Mouse (Mus musculus): ENCODE measurements around the gene Gfi1b. TPM values are rescaled to one million over a fixed set of nuclear protein-coding genes. Genes with fewer than 3 reads are reported as not detected.

Gfi1b gene
- polyA plus RNA-seq, 1 experiment from 2014 or later = 0.42 TPM

DNA sequence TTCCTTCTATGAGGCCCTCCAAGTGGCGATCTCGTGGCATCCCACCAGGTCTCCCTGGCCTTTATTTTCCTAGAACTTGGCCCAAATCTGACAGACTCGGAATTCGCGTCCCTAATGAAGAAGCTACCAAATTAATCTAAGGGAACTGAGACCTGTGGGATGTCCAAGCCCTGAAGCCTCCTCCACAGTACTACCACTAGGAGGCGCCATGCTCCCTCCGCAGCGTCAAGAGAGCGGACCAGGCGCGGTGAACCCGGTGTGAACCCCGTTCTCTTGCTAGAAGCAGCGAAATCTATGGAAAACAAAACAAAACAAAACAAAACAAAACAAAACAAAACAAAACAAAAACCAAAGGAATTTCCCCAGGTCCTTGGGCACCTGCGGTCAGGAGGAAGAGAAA is 29.0 kb downstream of the Gfi1b start:
- no peak overlapping the region for H3K4me3 ChIP-seq (ENCODE audit: low read length)
- 6% methylated on average over 15 of the region's 15 CpGs for WGBS
- H3K9me3 ChIP-seq (ENCODE audit: low read length) = 0 out of 2 replicates have a peak, but pooled peaks cover 2% of the 10 kb centered on the region
- H3K4me2 ChIP-seq (replicated peaks; ENCODE audit: low read depth, low read length) = no peak overlapping the region; the same call in 1 of the 2 replicates
- no peaks in the 10 kb centered on the region for H3K27me3 ChIP-seq (ENCODE audit: insufficient read depth, low read length)
- H3K9ac ChIP-seq (replicated peaks; ENCODE audit: low read length) = no peak overlapping the region
- H3K4me1 ChIP-seq (ENCODE audit: insufficient read depth, low read length) = no peaks in the 10 kb centered on the region
- H3K36me3 ChIP-seq (ENCODE audit: insufficient read depth, low read length) = no peaks in the 10 kb centered on the region
- no peak for ATAC-seq (ENCODE audit: low FRiP score, low TSS enrichment)
- no peak overlapping the region for H3K27ac ChIP-seq (ENCODE audit: low read length)

- WGBS = 70% methylated on average over 2 of the region's 2 CpGs
- H3K4me3 ChIP-seq (ENCODE audit: low read length) = no peak overlapping the region
- no peak for ATAC-seq (ENCODE audit: low FRiP score, low TSS enrichment)
- H3K9ac ChIP-seq (replicated peaks; ENCODE audit: low read length) = no peak overlapping the region
- H3K36me3 ChIP-seq (ENCODE audit: insufficient read depth, low read length) = no peaks in the 10 kb centered on the region
- H3K4me1 ChIP-seq (ENCODE audit: insufficient read depth, low read length) = no peaks in the 10 kb centered on the region
- no peak overlapping the region for H3K4me2 ChIP-seq (replicated peaks; ENCODE audit: low read depth, low read length)
- no peak overlapping the region for H3K27ac ChIP-seq (ENCODE audit: low read length)
- no peaks in the 10 kb centered on the region for H3K9me3 ChIP-seq (ENCODE audit: low read length)
- peaks cover 3% of the 10 kb centered on the region; the same call in 1 of the 2 replicates for H3K27me3 ChIP-seq (ENCODE audit: insufficient read depth, low read length)
These were observed 30.3 kb downstream of the Gfi1b start for GRCm38 (mm10) chr2:28591479-28591878.

DNA sequence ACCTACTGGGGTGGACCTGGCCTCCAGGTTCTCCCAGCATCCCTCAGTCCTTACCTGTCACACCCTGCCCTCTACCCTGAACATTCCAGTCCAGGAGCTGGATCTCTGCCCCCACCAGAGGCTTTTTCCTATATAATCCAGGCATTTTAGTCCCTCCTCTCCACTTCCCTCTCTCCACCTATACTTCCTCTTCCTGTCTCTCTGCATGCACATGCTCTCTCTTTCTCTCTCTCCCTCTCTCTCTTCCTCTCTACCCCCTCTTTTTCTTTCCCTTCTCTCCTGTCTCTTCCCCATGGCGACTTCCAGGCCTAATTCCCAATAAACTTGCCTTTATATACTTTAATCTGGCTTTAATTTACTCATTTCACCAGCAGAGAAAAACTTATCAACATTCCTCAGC is 33.2 kb downstream of the Gfi1b start:
- ATAC-seq (ENCODE audit: low FRiP score, low TSS enrichment) = no peak
- H3K9ac ChIP-seq (replicated peaks; ENCODE audit: low read length) = no peak overlapping the region
- no peaks in the 10 kb centered on the region for H3K9me3 ChIP-seq (ENCODE audit: low read length)
- H3K27ac ChIP-seq (ENCODE audit: low read length) = no peak overlapping the region
- H3K27me3 ChIP-seq (ENCODE audit: insufficient read depth, low read length) = peaks cover 4% of the 10 kb centered on the region; the same call in 1 of the 2 replicates
- H3K4me3 ChIP-seq (ENCODE audit: low read length) = no peak overlapping the region
- H3K4me1 ChIP-seq (ENCODE audit: insufficient read depth, low read length) = peaks cover under 1% of the 10 kb centered on the region; the same call in 1 of the 2 replicates
- H3K4me2 ChIP-seq (replicated peaks; ENCODE audit: low read depth, low read length) = no peak overlapping the region
- no peaks in the 10 kb centered on the region for H3K36me3 ChIP-seq (ENCODE audit: insufficient read depth, low read length)
- 45% methylated on average over 1 of the region's 1 CpGs for WGBS

- peaks cover 4% of the 10 kb centered on the region; the same call in 1 of the 2 replicates for H3K27me3 ChIP-seq (ENCODE audit: insufficient read depth, low read length)
- no peak overlapping the region for H3K27ac ChIP-seq (ENCODE audit: low read length)
- no peak overlapping the region for H3K9ac ChIP-seq (replicated peaks; ENCODE audit: low read length)
- no peaks in the 10 kb centered on the region; the same call in 1 of the 2 replicates for H3K36me3 ChIP-seq (ENCODE audit: insufficient read depth, low read length)
- 37% methylated on average over 2 of the region's 2 CpGs for WGBS
- H3K4me1 ChIP-seq (ENCODE audit: insufficient read depth, low read length) = peaks cover 12% of the 10 kb centered on the region
- ATAC-seq (ENCODE audit: low FRiP score, low TSS enrichment) = no peak
- H3K9me3 ChIP-seq (ENCODE audit: low read length) = no peaks in the 10 kb centered on the region
- H3K4me2 ChIP-seq (replicated peaks; ENCODE audit: low read depth, low read length) = no peak overlapping the region
- no peak overlapping the region for H3K4me3 ChIP-seq (ENCODE audit: low read length)
These were observed 36.1 kb downstream of the Gfi1b start for GRCm38 (mm10) chr2:28585730-28586129.

- no peak overlapping the region for H3K4me3 ChIP-seq (ENCODE audit: low read length)
- 20% methylated on average over 6 of the region's 6 CpGs for WGBS
- ATAC-seq (ENCODE audit: low FRiP score, low TSS enrichment) = no peak
- H3K9ac ChIP-seq (replicated peaks; ENCODE audit: low read length) = no peak overlapping the region
- no peaks in the 10 kb centered on the region for H3K9me3 ChIP-seq (ENCODE audit: low read length)
- no peak overlapping the region for H3K4me2 ChIP-seq (replicated peaks; ENCODE audit: low read depth, low read length)
- H3K36me3 ChIP-seq (ENCODE audit: insufficient read depth, low read length) = no peaks in the 10 kb centered on the region; the same call in 1 of the 2 replicates
- H3K27ac ChIP-seq (ENCODE audit: low read length) = no peak overlapping the region
- peaks cover 12% of the 10 kb centered on the region for H3K4me1 ChIP-seq (ENCODE audit: insufficient read depth, low read length)
- peaks cover 4% of the 10 kb centered on the region; the same call in 1 of the 2 replicates for H3K27me3 ChIP-seq (ENCODE audit: insufficient read depth, low read length)
These were observed 36.7 kb downstream of the Gfi1b start for GRCm38 (mm10) chr2:28585043-28585571.

DNA sequence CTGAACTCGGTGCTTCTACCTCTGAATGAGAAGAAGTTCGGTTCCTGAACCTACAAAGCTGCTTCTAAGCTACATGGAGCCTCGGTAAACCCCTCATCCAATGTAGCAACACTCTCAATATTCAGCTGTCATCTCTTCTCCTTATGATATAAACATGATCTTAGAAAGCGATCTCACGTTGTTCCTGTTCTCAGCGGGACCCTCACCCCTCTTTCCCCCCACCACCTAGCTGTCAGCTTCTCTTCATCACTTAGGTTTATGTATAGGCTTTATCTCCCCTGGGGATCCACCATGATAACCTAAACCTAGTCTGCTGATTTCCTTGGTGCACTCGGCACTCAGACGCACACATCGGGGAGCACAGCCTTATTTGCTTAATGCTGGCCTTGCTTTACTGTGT is 38.1 kb downstream of the Gfi1b start, which contains the start of gene Gtf3c5:
Gtf3c5 (minus strand) TSS at position 101 of the 400 bp plus-strand sequence.
- Histone ChIP-seq H3K9me3 (ENCODE audit: low read length) (no peaks in the 10 kb centered on the region), H3K9ac (replicated peaks; ENCODE audit: low read length) (peak within 1 kb of the TSS; percentile 85), H3K4me3 (ENCODE audit: low read length) (peak within 1 kb of the TSS; percentile 84), H3K27ac (ENCODE audit: low read length) (peak within 1 kb of the TSS; percentile 89), H3K27me3 (ENCODE audit: insufficient read depth, low read length) (peaks cover 4% of the 10 kb centered on the region; the same call in 1 of the 2 replicates), H3K36me3 (ENCODE audit: insufficient read depth, low read length) (peaks cover 7% of the 10 kb centered on the region), H3K4me2 (replicated peaks; ENCODE audit: low read depth, low read length) (peak within 1 kb of the TSS; percentile 77), H3K4me1 (ENCODE audit: insufficient read depth, low read length) (peaks cover 12% of the 10 kb centered on the region)
- 78% methylated on average over 9 of the region's 9 CpGs for WGBS
- no peak for ATAC-seq (ENCODE audit: low FRiP score, low TSS enrichment)

DNA sequence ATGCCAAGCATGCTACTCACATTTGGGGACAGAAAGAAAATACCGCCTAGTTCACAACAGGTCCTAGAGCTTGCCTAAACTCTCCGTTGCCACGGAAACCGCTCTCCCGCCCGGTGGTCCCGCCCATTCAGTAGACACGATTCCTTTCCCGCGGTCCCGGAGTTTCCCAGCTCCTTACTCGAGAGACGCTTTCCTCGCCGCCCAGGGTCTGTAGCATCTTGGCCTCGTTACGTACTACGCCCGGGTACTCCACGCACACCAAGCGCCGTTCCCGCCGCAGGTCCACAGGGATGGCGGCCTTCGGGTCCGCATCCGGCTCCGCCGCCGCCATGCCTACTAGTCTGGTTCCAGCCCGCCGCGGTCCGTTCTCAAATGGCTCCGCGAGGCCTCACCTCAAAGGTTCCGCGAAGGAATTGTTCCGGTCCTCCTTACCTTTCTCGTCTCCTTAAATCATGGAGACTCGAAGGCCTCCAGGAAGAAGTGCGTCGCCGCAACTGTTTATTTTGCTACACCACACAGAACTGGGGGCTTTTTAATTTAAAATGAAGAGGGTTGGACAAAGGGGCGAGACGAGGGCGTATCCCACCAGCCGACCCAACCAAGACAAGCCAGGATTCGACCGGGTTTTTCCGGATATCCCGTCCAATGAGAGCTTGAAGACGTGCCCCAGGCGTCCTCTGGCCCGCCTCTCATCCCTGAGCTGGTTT is 39.0 kb downstream of the Gfi1b start:
- WGBS = under 1% methylated on average over 56 of the region's 56 CpGs
- Histone ChIP-seq H3K4me3 (ENCODE audit: low read length) (peak overlapping the region; percentile 84), H3K4me1 (ENCODE audit: insufficient read depth, low read length) (peaks cover 12% of the 10 kb centered on the region), H3K36me3 (ENCODE audit: insufficient read depth, low read length) (peaks cover 15% of the 10 kb centered on the region), H3K27me3 (ENCODE audit: insufficient read depth, low read length) (peaks cover 4% of the 10 kb centered on the region; the same call in 1 of the 2 replicates), H3K27ac (ENCODE audit: low read length) (peak overlapping the region; percentile 89), H3K9me3 (ENCODE audit: low read length) (no peaks in the 10 kb centered on the region), H3K4me2 (replicated peaks; ENCODE audit: low read depth, low read length) (peak overlapping the region; percentile 77), H3K9ac (replicated peaks; ENCODE audit: low read length) (peak overlapping the region; percentile 85)
- peak; percentile 90 for ATAC-seq (ENCODE audit: low FRiP score, low TSS enrichment)

DNA sequence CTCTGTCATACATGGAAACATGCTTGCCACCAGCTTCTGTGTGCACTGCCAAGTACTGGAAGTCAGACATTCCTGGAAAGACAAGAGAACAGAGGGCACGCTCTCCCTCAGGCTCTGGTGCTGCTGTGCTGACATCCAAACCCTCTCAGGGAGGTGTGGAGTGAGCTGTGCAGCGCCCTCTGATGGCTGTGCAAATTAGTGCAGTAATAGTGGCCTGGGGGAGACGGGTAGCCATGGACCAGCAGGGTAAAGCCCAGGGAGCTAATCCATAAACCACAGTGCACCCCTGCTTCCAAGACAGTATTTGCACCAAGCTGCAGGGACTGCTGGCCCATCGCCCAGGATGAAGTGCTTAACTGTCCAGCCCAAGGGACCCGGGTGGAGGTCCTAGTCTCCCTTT is 43.8 kb downstream of the Gfi1b start:
- H3K4me3 ChIP-seq (ENCODE audit: low read length) = no peak overlapping the region
- H3K4me2 ChIP-seq (replicated peaks; ENCODE audit: low read depth, low read length) = no peak overlapping the region
- 69% methylated on average over 5 of the region's 5 CpGs for WGBS
- H3K4me1 ChIP-seq (ENCODE audit: insufficient read depth, low read length) = peaks cover 8% of the 10 kb centered on the region
- ATAC-seq (ENCODE audit: low FRiP score, low TSS enrichment) = no peak
- no peak overlapping the region for H3K9ac ChIP-seq (replicated peaks; ENCODE audit: low read length)
- H3K27me3 ChIP-seq (ENCODE audit: insufficient read depth, low read length) = no peaks in the 10 kb centered on the region
- peaks cover 54% of the 10 kb centered on the region for H3K36me3 ChIP-seq (ENCODE audit: insufficient read depth, low read length)
- no peak overlapping the region for H3K27ac ChIP-seq (ENCODE audit: low read length)
- H3K9me3 ChIP-seq (ENCODE audit: low read length) = no peaks in the 10 kb centered on the region

DNA sequence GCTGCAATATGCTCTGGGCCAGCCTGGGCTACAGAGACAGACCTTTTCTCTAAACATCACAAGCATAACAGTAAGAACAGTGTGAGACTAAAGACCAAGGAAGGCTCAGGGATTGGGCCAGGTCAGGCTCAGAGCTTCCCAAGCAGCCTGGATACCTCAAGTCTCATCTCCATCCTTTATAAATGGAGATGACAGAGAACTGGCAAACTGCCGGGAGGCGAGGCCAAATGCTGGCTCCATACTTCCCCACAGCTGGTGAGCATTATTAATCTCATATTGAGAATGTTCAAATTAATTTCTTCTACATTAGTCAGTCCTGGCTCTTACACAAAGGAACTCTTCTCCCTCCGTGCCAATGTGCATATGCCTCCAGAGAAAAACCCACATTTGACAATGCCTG is 45.0 kb downstream of the Gfi1b start:
- 94% methylated on average over 3 of the region's 3 CpGs for WGBS
- Histone ChIP-seq H3K9ac (replicated peaks; ENCODE audit: low read length) (no peak overlapping the region), H3K27ac (ENCODE audit: low read length) (no peak overlapping the region), H3K27me3 (ENCODE audit: insufficient read depth, low read length) (no peaks in the 10 kb centered on the region), H3K4me1 (ENCODE audit: insufficient read depth, low read length) (peaks cover 2% of the 10 kb centered on the region), H3K9me3 (ENCODE audit: low read length) (no peaks in the 10 kb centered on the region), H3K4me3 (ENCODE audit: low read length) (no peak overlapping the region), H3K36me3 (ENCODE audit: insufficient read depth, low read length) (peaks cover 66% of the 10 kb centered on the region), H3K4me2 (replicated peaks; ENCODE audit: low read depth, low read length) (no peak overlapping the region)
- ATAC-seq (ENCODE audit: low FRiP score, low TSS enrichment) = no peak

GRCm38 (mm10) chr2:28575341-28575740 is 46.4 kb downstream of the Gfi1b start:
- Histone ChIP-seq H3K27me3 (ENCODE audit: insufficient read depth, low read length) (no peaks in the 10 kb centered on the region), H3K4me3 (ENCODE audit: low read length) (no peak overlapping the region), H3K27ac (ENCODE audit: low read length) (no peak overlapping the region), H3K36me3 (ENCODE audit: insufficient read depth, low read length) (peaks cover 80% of the 10 kb centered on the region), H3K9me3 (ENCODE audit: low read length) (no peaks in the 10 kb centered on the region), H3K4me2 (replicated peaks; ENCODE audit: low read depth, low read length) (no peak overlapping the region), H3K4me1 (ENCODE audit: insufficient read depth, low read length) (no peaks in the 10 kb centered on the region), H3K9ac (replicated peaks; ENCODE audit: low read length) (no peak overlapping the region)
- ATAC-seq (ENCODE audit: low FRiP score, low TSS enrichment) = no peak
- WGBS = 88% methylated on average over 4 of the region's 4 CpGs

Measured in kidney, embryonic 16.5 days (tissue).